Mouse (Mus musculus): ENCODE measurements around the gene Ei24.
A peak's percentile ranks its signal among the peaks of the same experiment; 100 is the strongest.

Gene Ei24

DNA sequence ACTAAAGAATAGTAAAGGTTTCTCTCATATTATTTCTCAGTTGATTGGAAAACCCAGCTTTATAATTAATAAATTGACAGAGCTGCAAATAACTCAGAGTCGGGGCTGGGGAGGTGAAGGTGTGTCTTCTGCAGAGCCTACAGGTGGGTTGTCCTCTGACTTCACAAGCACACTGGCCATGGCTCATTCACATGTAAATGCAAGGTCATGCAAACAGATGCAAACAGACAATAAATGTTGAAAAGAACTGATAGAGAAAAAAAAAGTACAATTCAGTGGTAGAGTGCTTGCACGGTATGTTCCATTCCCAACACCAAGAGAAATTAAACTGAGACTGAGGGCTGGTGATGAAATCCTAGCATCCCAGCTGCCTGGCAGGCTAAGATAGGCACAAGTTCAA lies 2.7 kb downstream of the Ei24 start:
- DNase-seq (ENCODE audit: extremely low read depth, low read depth), result no peak

DNA sequence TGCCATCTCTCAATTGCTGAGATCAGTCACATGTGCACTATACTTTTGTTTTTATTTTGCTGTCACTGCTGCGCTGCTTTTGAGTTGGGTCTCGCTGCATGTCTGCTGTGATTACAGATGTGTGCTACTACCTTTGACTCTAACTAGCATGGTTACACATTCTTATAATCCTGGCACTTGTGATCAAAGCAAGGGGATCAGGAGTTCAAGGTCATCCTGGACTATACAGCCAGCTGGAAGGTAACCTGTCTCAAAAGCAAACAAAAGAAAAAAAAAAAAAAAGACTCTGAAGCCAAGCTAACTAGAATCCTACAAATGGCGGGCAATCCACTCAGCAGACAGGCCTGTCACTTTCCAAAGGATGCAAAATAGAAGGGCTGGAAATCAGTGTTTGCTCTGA lies 5.0 kb downstream of the Ei24 start:
- no peak for DNase-seq (ENCODE audit: extremely low read depth, low read depth)

DNA sequence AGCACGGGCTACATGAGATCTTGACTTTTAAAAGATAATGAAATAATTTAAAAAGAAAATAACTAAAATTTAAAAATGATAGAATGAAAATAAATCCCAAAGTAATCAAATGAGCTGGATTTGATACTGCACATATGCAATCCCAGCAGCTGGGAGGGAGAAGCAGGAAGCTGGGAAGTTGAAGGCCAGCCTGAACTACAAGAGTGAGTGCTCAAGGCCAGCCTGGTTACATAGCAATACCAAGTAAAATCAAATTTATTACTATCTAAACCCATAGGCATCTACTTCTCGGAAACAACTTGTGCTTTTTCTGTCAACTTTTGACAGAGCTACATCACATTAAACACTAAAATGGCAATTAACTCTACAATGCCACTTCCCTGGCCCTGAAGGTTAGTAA lies 13.3 kb downstream of the Ei24 start:
- DNase-seq (ENCODE audit: extremely low read depth, low read depth), result no peak

DNA sequence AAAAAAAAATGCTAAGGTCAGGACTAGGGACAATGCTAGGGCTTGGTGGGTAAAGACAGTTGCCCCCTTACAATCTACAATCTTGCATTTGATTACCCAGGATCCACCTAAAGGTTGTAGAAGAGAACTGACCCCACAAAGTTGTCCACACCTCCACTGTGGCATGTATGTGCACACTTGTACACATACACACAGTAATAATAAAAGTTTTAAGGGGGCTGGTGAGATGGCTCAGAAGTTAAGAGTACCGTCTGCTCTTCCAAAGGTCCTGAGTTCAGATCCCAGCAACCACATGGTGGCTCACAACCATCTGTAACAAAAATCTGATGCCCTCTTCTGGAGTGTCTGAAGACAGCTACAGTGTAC lies 28.2 kb downstream of the Ei24 start:
- DNase-seq (ENCODE audit: extremely low read depth, low read depth), result no peak

DNA sequence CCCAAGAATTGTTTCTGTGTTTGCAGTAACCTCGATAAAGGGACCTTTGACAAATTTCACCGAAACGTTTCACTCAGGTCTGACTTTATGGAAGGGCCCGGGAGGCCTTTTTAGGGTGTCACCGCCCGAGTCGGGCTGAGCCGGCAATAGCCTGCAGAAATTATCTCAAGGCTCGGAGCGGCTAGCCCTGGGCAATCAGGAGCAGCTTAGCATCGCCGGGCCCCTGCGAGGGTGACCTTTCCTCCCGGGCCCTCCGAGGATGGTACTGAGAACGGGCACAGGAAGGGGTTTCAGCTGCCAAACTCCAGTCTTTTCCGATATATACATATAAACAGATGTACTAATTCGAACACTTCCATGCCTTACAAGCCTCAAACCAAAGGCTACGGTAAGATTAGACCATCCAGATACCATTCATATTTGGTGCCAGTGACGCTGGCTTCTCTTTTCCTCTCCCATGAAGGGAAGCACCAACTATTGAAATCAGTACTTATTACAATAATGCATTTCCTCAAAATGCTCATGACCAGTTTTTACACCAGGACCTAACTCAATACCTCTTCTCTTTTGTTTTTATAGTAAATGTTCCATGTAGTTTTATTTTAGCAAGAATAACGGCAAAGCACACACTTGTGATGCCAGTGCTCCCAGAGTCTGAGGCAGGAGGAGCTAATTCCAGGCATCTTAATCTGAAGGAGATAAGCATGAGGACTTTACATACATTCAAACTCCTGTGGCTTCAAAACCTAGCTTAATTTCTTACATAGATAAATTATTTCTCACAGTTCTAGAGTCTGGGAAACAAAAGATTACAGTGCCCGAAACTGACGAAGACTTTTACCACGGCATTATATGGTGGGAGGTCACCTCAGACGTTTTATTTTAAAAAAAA lies 28.8 kb downstream of the Ei24 start:
- DNase-seq (ENCODE audit: extremely low read depth, low read depth), result peak; percentile 42

DNA sequence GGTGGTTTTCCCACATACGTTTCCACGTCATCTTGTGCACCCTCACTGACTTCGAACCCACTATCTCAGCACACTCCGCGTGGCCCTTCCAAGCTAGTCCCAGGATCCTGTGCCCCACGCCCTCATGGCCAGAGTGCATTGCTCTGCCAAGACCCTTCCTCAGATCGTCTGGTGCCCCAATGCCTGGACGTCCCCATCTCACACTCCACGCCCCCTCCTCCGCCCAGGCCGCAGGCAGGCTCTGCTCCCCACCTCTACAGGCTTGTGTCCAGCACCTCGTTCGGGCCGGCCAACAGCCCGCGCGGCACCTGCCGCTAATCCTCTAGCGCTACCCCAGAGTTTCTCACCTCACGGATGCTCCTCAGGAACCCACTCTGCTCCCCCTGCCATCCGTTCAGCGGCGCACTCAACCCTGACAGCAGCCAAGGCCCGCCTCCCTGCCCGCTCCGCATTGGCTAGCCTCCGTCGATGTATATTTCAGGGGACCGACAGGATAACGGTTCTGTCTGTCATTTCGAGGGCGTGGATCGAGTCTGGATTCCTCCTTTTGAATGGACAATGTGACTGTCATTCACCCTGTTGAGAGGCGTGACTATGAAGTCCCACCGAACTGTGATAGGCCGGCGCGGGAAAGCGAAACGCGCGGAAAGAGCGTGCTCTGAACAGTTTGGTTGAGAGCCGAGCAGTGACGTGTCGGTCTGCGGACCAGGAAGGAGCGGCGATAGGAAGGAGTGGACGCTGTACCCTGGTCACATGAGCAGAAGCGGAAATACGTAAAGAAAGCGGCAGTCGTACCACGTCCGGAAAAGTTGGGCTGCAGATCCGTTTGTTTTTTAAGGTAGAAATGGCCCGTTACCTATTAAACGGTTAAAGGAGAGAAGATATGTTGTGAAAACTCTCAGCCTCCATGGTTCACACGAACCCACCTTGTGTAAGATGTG lies 29.7 kb downstream of the Ei24 start, which contains the start of gene Stt3a:
Stt3a (minus strand) TSS at position 477 of the 941 bp plus-strand sequence.
- DNase-seq (ENCODE audit: extremely low read depth, low read depth), result peak; percentile 99

DNA sequence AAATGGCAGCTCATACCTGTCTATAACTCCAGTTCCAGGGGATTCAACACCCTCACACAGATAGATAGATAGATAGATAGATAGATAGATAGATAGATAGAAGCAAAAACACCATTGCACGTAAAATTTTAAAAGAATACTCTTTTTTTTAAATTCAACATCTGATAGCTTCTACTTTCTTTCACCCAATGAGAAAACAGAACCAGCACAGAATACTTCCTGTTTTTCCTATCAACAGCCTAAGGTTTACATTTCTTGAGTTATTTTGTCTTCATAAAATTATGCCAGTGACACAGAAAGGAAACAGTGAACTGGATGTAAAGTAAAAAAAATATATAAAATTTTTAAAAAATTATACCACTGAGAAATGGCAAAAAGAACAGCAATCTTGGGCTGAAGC lies 32.8 kb downstream of the Ei24 start:
- DNase-seq (ENCODE audit: extremely low read depth, low read depth), result no peak

Measured in MEL-GATA-1-ER (cell line).